Mouse (Mus musculus) thymus, adult 2 months (tissue): ENCODE results near the gene Sys1.

Experiments used
- CTCF ChIP-seq: fragments of 200-500 bp; IDR thresholded peaks from 2 replicates; pipeline ENCODE4 v1.5.1; 2012; ENCODE audit warnings: mild to moderate bottlenecking, control low read depth, low read length, moderate library complexity, borderline replicate concordance; ENCODE audit not compliant: control insufficient read depth, poor library complexity, insufficient read depth; ENCODE audit errors: extremely low read depth
- POLR2A ChIP-seq: fragments of 200-500 bp; IDR thresholded peaks from 2 replicates; pipeline ENCODE4 v1.6.1; 2012; ENCODE audit warnings: mild to moderate bottlenecking, low read length, control low read depth, moderate library complexity; ENCODE audit not compliant: control insufficient read depth, poor library complexity, insufficient read depth; ENCODE audit errors: extremely low read depth

GRCm38 (mm10) chr2:164436961-164437360 is 19.8 kb upstream of the Sys1 start:
- TF ChIP-seq CTCF (no peak), POLR2A (no peak)
